Mouse (Mus musculus) granulocyte monocyte progenitor cell, adult 5-6 weeks (primary cell): ENCODE results near the gene Timm29. TPM values are rescaled to one million over a fixed set of nuclear protein-coding genes. Genes with fewer than 3 reads are reported as not detected.

Experiments
- ATAC-seq: replicated peaks from 2 replicates; pipeline ENCODE4 v1.8.0; 2016; ENCODE audit warnings: mild to moderate bottlenecking, moderate TSS enrichment, inconsistent platforms; ENCODE audit not compliant: poor library complexity, severe bottlenecking
- total RNA-seq, 2 experiments: library from RNA; stranded (forward) in 1 of 2; stranded (reverse) in 1 of 2; fragments of 200-712, 200-1000 nt in 1 of 2; fragments of >200 nt in 1 of 2; fragmentation: Nextera tagmentation in 1 of 2; gene quantifications; 2 replicates each; pipeline ENCODE4 v1.2.3; 2014 to 2017

The Timm29 gene
- total RNA-seq (2014; fragmentation: Nextera tagmentation) (37.5 and 39.9 TPM in 2 replicates), total RNA-seq (2017) (51.6 and 59.1 TPM in 2 replicates)

DNA sequence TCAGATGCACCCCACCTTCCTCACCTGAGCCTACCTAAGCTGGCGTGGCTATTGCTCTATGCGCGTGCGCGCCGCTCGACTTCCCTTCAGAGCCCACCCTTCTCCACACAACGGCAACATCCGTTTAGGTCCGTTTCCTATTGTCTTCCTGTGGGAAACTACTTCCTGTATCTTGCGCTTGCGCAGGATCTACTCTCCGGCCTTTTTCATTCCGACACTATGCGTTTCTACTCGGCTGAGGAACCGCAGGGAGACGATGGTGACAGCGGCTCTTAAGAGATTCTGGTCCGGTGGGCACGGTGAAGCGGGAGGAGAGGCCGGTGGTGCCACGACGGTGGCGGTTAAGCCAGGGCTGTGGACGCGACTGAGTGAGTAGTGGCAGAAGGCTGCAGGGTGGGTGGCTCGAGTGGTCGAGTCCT lies at the start of gene Timm29, which contains the start of gene Yipf2:
Gene Timm29 (plus strand): TSS at position 20 of the 419 bp plus-strand sequence.
Gene Yipf2 (minus strand): TSS at position 126 of the 419 bp plus-strand sequence.
- peak; percentile 77 for ATAC-seq

DNA sequence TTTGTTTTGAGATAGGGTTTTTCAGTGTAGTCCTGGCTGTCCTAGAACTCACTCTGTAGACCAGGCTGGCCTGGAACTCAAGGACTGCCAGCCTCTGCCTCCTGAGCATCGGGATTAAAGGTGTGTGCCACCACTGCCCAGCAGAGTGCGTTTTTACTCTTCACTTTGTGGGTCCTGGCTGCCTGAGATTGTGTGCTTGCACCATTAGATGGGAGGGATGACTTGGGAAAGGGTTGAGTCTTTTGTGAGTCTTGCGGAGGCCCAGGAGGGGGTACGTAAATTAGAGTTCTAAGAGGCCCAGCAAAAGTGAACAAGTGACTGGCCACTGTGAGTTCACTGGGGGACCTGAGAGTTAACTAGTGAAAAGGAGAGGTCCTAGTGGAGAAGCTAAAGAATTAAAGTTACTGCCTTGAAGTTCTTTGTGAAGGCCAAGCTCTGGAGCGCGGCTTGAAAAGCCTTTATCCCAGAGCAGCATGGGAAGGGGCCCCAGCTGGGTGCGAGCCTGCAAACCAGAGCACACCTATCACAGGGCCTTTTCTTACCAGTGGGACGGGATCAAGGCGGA lies 47.1 kb upstream of the Timm29 start:
- ATAC-seq = peak; percentile 25; the same call in 1 of the 2 replicates

DNA sequence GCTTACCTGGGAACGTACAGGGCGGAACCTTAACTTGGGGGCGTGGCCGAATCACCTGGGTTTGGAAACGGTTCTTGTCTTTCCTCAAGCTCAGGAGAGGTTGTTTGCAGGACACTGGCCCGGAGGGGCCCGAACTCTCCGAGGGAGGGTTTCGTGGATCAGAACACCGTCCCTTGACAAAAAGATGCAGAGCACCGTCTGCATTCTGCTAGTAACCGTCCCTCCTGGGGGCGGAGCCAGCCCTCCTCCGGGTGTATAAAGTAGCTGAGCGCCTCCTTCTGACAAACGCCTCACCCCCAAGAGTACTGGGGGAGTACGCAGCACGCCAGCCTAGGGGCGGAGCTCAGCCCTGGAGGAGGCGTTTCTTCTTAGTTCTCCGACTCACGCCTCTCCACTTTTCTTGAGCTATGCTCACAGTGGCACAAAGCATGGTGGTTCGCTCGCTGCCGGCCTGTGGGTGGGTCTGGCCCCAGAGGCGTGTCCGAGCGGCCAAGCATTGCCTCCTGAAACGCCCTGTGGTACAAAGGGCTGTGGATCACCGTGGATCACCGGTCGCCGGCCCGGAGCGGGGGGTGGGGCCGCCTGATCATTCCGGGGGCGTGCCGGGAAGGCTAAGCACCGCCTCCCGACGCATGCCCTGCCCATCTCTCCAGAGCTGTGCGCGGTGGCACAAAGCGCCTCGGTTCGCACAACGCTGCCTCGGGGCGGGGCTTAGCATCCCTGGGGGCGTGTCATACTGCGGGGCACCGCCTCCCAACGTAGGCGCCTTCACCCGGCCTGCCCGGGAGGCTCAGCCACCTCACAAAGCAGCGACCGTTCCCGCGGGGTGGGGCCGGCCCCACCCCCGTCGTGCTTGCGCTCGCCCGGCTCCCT lies 46.4 kb upstream of the Timm29 start:
- ATAC-seq = peak; percentile 85

DNA sequence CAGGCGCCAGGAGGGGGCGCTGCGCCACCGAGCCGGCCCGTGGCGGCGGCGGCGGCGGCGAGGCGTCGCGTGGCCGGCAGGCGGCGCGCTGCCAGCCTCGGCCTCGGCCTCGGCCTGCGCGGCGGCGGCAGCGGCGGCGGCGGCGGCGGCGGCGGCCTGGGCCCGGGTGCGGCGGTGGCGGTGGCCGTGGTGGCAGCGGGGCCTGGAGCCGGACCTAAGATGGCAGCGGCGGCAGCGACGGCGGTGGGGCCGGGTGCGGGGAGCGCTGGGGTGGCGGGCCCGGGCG lies 45.8 kb upstream of the Timm29 start, which contains the start of gene Carm1:
Gene Carm1 (plus strand): TSS at position 106 of the 286 bp plus-strand sequence.
- ATAC-seq = no peak

DNA sequence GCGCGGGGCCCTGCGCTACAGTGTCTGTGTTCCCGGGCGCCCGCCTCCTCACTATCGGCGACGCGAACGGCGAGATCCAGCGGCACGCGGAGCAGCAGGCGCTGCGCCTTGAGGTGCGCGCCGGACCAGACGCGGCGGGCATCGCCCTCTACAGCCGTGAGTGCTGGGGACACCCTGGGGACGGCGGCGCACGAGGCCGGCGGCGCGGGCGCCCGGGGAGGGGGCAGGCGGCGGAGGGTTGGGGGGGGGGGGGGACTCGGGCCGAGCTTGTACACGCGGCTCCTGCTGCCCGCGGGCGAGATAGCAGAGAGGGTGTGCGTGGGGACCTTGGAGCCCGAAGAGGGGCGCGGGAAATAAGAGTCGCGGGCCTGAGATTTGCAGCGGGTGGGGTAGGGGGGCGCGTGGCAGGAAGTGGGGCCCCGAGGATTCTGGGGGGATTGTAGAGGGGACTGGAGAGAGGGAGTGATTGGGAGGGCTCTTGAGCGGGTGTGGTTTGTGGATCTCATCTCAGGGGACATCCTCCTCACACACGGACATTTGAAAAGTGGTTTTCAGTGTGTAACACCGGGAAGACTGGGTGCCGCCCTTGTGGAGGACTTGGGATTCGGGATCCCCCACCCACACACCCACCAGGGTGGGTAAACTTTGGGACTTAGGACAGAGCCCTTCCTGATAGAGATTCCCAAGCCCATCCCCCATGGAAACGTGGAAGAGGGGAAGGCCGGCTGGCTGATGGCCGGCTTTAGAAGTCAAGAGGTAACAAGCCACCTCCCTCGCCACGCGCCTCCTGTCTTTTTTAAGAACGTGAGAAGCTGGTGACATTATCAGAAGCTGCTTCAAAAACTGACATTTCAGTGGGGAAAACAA lies 45.2 kb upstream of the Timm29 start:
- ATAC-seq = no peak

DNA sequence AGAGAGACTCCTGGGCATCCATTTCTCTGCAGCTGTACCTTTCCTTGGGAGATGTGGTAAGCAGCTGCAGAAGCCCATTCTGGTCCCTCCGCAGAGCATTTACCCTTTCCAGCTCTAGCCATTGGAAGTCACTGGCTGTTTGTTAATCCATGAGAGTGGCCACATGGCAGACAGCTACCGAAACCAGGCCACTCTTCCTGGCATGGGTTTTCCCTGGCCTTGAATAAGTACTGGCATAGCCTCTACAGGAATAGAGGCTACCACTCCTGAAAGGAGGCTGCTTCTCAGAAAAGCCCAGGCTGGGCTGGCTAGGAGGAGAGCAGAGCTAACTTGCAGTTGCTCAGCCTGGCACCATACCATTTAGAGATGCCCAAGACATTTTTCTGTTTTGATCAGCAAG lies 41.5 kb upstream of the Timm29 start:
- ATAC-seq = no peak

DNA sequence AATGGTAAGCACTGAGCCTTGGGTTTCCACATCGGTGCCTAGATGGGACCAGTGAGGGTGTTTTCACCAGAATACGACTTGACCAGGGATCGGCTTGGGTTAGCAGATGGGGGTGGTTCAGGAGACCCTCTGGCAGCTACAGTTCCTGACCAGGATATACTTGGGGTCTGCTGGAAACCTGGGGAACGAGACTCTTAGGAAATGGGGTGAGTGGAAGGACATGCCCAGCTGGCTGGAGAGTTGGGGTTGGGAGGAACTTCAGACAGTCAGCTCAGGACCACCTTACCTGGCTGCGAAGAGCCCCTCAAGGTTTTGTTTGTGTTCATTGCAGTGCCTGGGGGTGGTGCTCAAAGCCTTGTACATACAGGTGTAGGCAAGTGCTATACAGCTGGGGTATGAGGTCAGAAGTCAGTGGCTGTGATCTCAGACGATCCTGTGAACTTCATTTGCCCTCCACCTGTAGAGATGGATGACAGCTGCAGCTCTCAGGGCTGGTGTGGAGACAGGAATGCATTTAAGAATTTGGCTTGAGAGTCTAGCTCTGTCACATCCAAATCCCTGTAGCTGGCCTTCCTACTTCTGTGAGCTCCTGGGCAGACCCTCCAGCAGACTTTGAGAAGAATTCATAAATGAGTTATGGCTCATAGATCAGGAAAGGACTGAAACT lies 38.8 kb upstream of the Timm29 start:
- no peak for ATAC-seq

DNA sequence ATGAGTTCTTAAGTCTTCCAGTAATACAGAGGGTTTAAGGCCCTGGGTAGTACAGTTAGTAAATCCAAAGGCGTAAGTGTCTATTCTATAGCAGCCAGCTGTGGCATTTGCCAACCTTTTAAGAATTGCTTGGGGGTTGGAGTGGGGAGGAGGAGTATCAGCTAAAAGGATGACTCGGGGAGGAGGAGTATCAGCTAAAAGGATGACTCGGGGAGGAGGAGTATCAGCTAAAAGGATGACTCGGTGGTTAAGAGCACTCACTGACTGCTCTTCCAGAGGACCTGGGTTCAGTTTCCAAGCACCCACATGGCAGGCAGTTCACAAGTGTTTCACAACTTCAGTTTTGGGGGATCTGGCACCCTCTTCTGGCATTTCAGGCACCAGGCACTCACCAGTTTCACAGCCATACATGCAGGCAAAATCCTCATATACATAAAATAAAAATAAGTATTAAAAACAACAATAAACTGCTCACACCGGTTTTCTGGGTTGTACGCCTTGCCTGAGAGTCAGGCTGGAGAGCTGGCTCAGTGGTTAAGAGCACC lies 37.3 kb upstream of the Timm29 start:
- ATAC-seq = 0 out of 2 replicates have a peak, but pooled peaks have one; percentile 22

DNA sequence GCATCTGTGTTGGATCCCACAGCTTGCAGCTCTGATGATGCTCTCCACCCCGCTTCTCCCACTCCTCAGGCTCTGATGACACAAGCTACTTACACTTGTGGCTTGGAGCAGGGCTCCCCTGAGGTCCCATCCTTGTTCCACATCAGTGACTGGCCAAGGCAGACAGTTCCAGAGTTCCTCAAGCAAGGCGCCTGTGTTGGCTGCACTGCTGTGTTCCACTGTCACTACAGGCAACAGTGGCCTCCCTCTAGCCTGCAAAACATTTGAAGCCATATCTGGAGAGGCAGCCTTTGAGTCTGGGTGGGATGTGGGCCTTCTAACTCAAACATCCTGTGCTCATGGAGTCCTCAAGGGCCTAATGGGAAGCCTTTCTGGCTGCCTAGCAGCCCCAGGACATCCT lies 35.5 kb upstream of the Timm29 start:
- no peak for ATAC-seq

DNA sequence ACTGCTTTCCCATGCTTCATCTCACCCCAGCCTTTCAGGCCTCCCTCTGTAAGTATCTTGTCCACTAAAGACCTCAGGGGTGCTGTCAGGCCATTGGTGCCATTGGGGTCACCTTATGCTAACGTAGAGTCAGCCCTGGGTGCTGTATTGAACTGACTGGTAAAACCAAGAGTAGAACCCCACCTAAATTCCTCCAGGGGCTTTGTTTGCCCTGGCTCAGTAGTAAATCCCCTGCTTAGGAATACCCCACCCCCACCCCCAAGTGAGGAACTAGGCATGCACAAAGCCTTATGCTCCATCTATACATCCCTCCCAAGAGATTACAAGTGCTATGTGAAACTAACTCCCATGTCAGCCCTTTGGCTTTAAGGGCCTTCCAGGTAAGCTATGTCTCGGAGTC lies 35.0 kb upstream of the Timm29 start:
- no peak for ATAC-seq

DNA sequence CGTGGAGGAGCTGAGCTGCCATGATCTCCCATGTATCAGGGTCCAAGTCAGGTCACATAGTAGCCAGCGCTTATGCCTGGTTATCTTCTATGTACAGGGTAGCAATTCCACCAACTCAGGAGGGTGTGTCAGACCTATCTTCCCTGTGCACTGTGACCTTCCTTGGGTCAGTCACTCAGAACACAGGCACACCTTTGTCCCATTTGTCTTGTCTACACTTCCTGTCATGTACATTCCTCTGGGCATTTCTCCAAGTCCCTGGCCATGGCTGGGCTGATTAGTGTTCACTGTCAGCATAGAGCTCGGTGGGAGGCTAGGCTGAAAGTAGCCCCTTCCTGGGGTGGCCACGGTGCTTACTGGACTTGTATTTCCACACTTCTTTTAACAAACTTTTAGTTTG lies 34.2 kb upstream of the Timm29 start:
- ATAC-seq = no peak

DNA sequence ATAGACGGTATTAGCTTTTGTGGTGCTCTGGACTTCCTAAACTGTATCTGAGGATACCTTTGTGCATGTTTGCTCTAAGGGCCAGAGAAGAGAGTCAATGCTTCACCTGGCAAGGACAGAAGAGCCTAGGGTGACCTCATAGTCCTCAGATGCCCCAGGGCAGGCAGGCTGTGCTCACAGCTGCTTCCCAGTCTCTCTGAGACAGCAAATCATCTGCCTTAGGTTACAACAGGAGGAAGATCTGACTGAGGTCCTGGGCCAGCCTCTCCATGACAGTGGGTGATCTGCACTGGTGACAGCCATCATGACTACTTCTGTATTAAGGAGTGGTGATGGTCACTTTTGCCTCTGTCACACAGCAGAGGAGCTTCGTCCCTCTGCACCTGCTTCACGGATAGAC lies 33.4 kb upstream of the Timm29 start:
- ATAC-seq = no peak

DNA sequence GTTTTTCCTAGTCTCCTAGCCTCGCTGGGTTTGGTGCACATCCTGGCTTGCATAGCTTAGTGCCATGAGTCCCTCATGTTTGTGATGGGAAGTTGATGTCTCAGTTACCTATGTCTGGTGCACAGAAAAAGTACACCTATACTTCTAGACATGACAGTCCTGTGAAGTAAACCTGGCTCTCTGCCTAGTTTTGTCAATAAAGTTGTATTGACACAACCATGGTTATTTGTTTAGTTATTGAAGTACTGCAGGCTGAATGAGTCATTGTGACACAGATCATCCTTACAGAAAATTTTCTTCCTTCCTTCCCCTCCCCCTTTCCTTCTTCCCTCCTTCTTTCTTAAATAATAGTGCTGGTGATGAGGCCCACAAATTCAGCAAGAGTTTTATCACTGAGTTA lies 28.1 kb upstream of the Timm29 start:
- ATAC-seq = no peak

DNA sequence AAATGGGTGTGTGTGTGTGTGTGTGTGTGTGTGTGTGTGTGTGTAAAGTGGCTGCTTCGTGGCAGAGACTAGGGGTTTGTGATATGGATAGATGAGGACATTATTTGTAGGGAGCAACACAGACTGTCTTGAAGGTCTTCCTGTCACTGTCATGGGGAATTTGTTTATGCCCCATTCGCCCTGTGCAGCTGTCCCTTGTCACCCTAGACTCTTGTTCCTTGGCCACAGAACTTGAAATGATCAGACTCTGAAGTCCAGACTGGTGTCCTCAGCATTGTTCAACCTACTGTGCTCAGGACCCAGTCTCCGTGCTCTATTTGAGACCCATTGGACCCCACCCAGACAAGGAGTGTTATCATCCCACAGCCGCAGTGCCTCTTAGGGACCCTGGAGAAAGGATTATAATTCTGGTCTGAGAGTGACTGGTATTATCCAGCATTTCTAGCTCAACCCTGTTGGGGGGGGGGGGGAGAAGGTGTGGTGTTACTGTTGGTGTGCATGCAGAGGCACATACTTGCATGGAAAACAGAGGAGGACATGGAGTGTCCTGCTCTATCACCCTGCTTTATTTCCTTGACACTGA lies 27.4 kb upstream of the Timm29 start:
- no peak for ATAC-seq

DNA sequence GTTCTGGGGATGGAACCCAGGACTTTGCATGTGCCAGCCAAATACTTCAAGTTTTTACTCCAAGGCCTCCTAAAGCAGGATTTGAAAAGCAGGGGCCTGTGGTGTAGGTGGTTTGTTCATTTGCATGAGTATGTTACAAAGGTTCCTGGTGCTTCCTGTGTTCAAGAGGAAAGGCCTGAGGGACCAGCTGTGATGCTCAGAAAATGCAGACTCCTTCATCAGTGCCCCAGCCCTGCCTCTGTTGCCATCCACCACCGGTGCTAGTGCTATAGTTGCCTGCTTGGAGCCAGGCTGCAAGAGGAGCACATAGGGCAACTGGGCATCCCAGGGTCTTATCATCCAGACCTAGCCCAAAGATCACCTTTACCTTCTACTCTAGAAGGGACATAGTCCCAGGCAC lies 26.0 kb upstream of the Timm29 start:
- ATAC-seq = no peak

DNA sequence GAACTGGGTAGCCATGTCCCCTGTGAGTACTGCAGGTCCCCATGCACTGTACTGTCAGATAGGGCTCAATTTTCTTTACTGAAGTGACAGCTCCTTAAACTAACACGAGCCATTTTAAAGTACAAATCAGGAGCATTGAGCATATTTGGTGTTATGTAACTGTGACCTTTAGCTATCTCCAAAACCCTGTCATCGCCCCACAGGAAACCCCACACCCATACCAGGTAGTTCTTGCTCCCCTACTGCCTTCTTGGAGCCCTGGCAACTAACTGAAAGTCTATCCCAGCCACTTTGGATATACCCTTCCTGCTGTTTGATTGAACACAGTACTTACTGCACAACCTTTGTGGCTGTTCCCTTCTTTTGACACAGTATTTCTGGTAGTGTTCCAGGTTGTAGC lies 25.5 kb upstream of the Timm29 start:
- no peak for ATAC-seq

DNA sequence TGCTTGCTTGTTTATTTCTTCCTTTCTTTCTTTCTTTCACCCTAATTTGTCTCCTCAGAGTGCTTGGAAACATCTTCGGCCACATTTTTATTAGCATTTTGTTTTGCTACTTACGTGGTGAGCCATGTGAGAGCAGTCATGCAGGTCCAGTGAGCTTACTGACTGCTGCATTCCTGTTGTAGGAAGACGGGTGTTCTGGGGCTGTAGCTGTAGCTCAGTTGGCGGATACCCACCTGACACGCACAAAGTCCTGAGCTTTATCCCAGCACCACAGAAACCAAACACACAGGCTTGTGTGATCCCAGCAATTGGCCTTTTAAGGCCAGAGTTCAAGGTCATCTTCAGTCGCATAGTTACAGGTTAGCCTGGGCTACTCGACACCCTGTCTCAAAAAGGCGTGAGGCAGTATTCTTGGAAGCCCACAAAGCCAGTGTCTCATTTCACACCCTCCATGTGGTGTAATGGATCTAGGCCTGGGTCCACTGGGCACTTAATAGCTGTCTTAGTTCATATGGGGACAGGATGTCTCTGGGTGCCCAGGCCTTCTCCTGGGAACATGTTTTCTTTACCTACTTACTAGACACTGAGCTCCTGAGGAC lies 23.8 kb upstream of the Timm29 start:
- no peak for ATAC-seq

DNA sequence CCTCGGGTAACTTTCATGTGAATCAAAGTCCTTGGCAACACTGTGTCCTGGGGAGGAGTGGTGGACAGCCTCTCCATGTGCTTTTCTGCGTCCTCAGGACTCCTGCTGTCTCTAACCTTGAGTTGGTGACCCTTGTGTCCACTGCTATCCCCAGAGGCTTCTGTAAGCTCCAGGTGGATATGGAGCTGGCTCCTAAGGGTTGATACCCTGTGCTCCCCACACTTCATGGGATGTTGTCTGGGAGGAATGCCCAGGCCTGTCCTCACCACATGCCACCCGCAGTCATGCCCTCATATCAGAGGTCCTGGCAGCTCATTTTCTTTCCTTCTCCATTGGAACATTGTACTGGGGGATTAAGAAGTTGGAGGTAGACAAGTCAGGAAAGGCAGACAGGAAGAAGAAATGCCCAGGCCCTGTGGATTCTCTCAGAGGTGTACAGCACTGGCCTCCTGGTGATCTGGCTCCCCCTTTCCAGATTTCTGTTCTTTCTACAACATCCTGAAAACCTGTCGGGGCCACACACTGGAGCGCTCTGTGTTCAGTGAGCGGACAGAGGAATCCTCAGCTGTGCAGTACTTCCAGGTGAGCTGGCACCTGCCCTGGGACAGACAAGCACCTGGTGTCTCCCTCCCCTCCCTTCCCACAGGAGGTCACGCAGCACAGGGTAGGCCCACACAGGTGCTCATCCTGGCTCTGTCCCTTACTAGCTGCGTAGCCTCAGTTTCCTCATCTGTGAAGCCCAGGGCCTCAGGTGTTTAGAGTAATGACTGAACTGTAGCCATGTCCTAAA lies 18.3 kb upstream of the Timm29 start:
- no peak for ATAC-seq

DNA sequence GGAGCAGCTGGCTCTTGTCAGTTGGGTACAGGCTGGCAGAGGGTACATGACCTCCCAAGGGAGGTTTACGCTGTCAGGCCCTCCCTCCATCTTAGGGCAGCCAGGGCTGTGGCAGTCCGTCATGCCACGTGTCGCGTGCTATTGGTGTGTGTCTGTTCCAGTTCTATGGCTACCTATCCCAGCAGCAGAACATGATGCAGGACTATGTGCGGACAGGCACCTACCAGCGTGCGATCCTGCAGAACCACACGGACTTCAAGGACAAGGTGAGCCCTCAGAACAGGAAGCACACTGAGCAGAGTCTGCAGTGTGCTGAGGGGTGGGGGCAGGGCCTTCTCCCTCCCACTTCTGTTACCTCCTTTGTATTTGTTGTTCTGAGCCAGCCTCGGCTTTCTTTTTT lies 17.3 kb upstream of the Timm29 start:
- no peak for ATAC-seq
